Mouse (Mus musculus) forebrain, embryonic 15.5 days (tissue): Measurements from ENCODE around the gene Ptprr. TPM values are rescaled to one million over a fixed set of nuclear protein-coding genes. Genes with fewer than 3 reads are reported as not detected.

Source experiments
- ATAC-seq: fragments of 200-750 bp; cut with Nextera tagmentation; replicated peaks from 2 replicates; pipeline ENCODE4 v1.8.0; 2017; ENCODE audit warnings: mild to moderate bottlenecking, moderate TSS enrichment, moderate library complexity
- H3K27ac ChIP-seq: fragments of 300-500 bp; sonication (generic); replicated peaks from 2 replicates; pipeline ENCODE4 v1.5.1; 2015; ENCODE audit warnings: mild to moderate bottlenecking, inconsistent platforms
- H3K27me3 ChIP-seq: fragments of 300-500 bp; sonication (generic); 2 replicates; pipeline ENCODE4 v1.6.1; 2015; ENCODE audit warnings: inconsistent platforms
- H3K36me3 ChIP-seq: fragments of 300-500 bp; sonication (generic); 2 replicates; pipeline ENCODE4 v1.6.1; 2015; ENCODE audit warnings: mild to moderate bottlenecking, inconsistent platforms
- H3K4me1 ChIP-seq: fragments of 300-500 bp; sonication (generic); 2 replicates; pipeline ENCODE4 v1.6.1; 2015; ENCODE audit warnings: inconsistent platforms
- H3K4me2 ChIP-seq: fragments of 300-500 bp; sonication (generic); replicated peaks from 2 replicates; pipeline ENCODE4 v1.6.1; 2015; ENCODE audit warnings: mild to moderate bottlenecking, inconsistent platforms
- H3K4me3 ChIP-seq: fragments of 300-500 bp; sonication (generic); 2 replicates; pipeline ENCODE4 v1.5.1; 2015; ENCODE audit warnings: mild to moderate bottlenecking, inconsistent platforms
- H3K9ac ChIP-seq: fragments of 300-500 bp; sonication (generic); replicated peaks from 2 replicates; pipeline ENCODE4 v1.6.1; 2015; ENCODE audit warnings: mild to moderate bottlenecking, inconsistent platforms
- H3K9me3 ChIP-seq: fragments of 300-500 bp; sonication (generic); 2 replicates; pipeline ENCODE4 v1.6.1; 2016; ENCODE audit warnings: inconsistent platforms
- WGBS: fragments of 180-500 bp; shearing (Covaris S2); methylation state at CpG from one replicate; pipeline ENCODE4 v1.1.7; 2015; ENCODE audit warnings: mixed read lengths; 5-methylcytosine and 5-hydroxymethylcytosine counted together
- polyA plus RNA-seq: library from polyadenylated mRNA; unstranded; fragments of >200 nt; fragmentation: Nextera tagmentation; extraction: Ambion mirVana; gene quantifications from 2 replicates; pipeline ENCODE4 v1.2.1, GENCODE M21; 2015

The Ptprr gene
- polyA plus RNA-seq, 1 experiment from 2014 or later = 9.2 TPM

GRCm38 (mm10) chr10:116201542-116201941 lies 183.5 kb downstream of the Ptprr start:
- Histone ChIP-seq H3K27ac (no peak overlapping the region), H3K4me1 (peaks cover 4% of the 10 kb centered on the region; the same call in 1 of the 2 replicates), H3K27me3 (no peaks in the 10 kb centered on the region), H3K36me3 (no peaks in the 10 kb centered on the region), H3K4me3 (no peak overlapping the region), H3K4me2 (no peak overlapping the region), H3K9me3 (no peaks in the 10 kb centered on the region), H3K9ac (no peak overlapping the region)
- 92% methylated on average over 8 of the region's 8 CpGs for WGBS
- ATAC-seq = no peak

GRCm38 (mm10) chr10:116205580-116206358 lies 187.8 kb downstream of the Ptprr start:
- Histone ChIP-seq H3K4me1 (peaks cover 3% of the 10 kb centered on the region; the same call in 1 of the 2 replicates), H3K4me3 (no peak overlapping the region), H3K27ac (no peak overlapping the region), H3K9me3 (no peaks in the 10 kb centered on the region), H3K9ac (no peak overlapping the region), H3K27me3 (no peaks in the 10 kb centered on the region), H3K4me2 (no peak overlapping the region), H3K36me3 (no peaks in the 10 kb centered on the region)
- WGBS = 79% methylated on average over 15 of the region's 15 CpGs
- no peak for ATAC-seq

GRCm38 (mm10) chr10:116206449-116206848 lies 188.4 kb downstream of the Ptprr start:
- no peak overlapping the region for H3K27ac ChIP-seq
- H3K9ac ChIP-seq = no peak overlapping the region
- WGBS = 88% methylated on average over 11 of the region's 11 CpGs
- no peak overlapping the region for H3K4me2 ChIP-seq
- no peak for ATAC-seq
- H3K36me3 ChIP-seq = no peaks in the 10 kb centered on the region
- H3K4me1 ChIP-seq = peaks cover 3% of the 10 kb centered on the region; the same call in 1 of the 2 replicates
- no peak overlapping the region for H3K4me3 ChIP-seq
- H3K9me3 ChIP-seq = no peaks in the 10 kb centered on the region
- H3K27me3 ChIP-seq = no peaks in the 10 kb centered on the region

GRCm38 (mm10) chr10:116207987-116208726 lies 190.1 kb downstream of the Ptprr start:
- Histone ChIP-seq H3K36me3 (no peaks in the 10 kb centered on the region), H3K9ac (no peak overlapping the region), H3K4me1 (peaks cover 3% of the 10 kb centered on the region; the same call in 1 of the 2 replicates), H3K9me3 (no peaks in the 10 kb centered on the region), H3K27me3 (no peaks in the 10 kb centered on the region), H3K4me3 (no peak overlapping the region), H3K4me2 (no peak overlapping the region), H3K27ac (no peak overlapping the region)
- WGBS = 19% methylated on average over 9 of the region's 9 CpGs
- peak; percentile 60 for ATAC-seq

- Histone ChIP-seq H3K4me1 (peaks cover 3% of the 10 kb centered on the region; the same call in 1 of the 2 replicates), H3K27ac (no peak overlapping the region), H3K4me2 (no peak overlapping the region), H3K27me3 (no peaks in the 10 kb centered on the region), H3K36me3 (no peaks in the 10 kb centered on the region), H3K9me3 (no peaks in the 10 kb centered on the region), H3K9ac (no peak overlapping the region), H3K4me3 (no peak overlapping the region)
- no peak for ATAC-seq
- WGBS = 62% methylated on average over 9 of the region's 9 CpGs
Measured at GRCm38 (mm10) chr10:116208727-116209115, 190.7 kb downstream of the Ptprr start.

GRCm38 (mm10) chr10:116212127-116212526 lies 194.1 kb downstream of the Ptprr start:
- no peak for ATAC-seq
- Histone ChIP-seq H3K27ac (no peak overlapping the region), H3K27me3 (no peaks in the 10 kb centered on the region), H3K9me3 (no peaks in the 10 kb centered on the region), H3K36me3 (no peaks in the 10 kb centered on the region), H3K4me2 (no peak overlapping the region), H3K4me1 (peaks cover 3% of the 10 kb centered on the region; the same call in 1 of the 2 replicates), H3K9ac (no peak overlapping the region), H3K4me3 (no peak overlapping the region)
- 24% methylated on average over 3 of the region's 3 CpGs for WGBS

- no peaks in the 10 kb centered on the region for H3K9me3 ChIP-seq
- no peak overlapping the region for H3K9ac ChIP-seq
- WGBS = 82% methylated on average over 12 of the region's 12 CpGs
- no peaks in the 10 kb centered on the region for H3K27me3 ChIP-seq
- no peaks in the 10 kb centered on the region for H3K36me3 ChIP-seq
- no peak overlapping the region for H3K4me3 ChIP-seq
- H3K4me2 ChIP-seq = no peak overlapping the region
- no peaks in the 10 kb centered on the region for H3K4me1 ChIP-seq
- no peak for ATAC-seq
- no peak overlapping the region for H3K27ac ChIP-seq
Measured at GRCm38 (mm10) chr10:116220336-116221118, 202.5 kb downstream of the Ptprr start.

- Histone ChIP-seq H3K9ac (no peak overlapping the region), H3K4me3 (no peak overlapping the region), H3K4me2 (no peak overlapping the region), H3K27me3 (no peaks in the 10 kb centered on the region), H3K36me3 (no peaks in the 10 kb centered on the region), H3K4me1 (no peaks in the 10 kb centered on the region), H3K9me3 (no peaks in the 10 kb centered on the region), H3K27ac (no peak overlapping the region)
- ATAC-seq = no peak
- WGBS = 69% methylated on average over 5 of the region's 5 CpGs
Measured at GRCm38 (mm10) chr10:116235299-116235698, 217.3 kb downstream of the Ptprr start.

- no peak overlapping the region for H3K9ac ChIP-seq
- 68% methylated on average over 7 of the region's 7 CpGs for WGBS
- ATAC-seq = no peak
- no peaks in the 10 kb centered on the region for H3K9me3 ChIP-seq
- H3K4me2 ChIP-seq = no peak overlapping the region
- no peak overlapping the region for H3K27ac ChIP-seq
- no peak overlapping the region for H3K4me3 ChIP-seq
- no peaks in the 10 kb centered on the region for H3K27me3 ChIP-seq
- no peaks in the 10 kb centered on the region for H3K36me3 ChIP-seq
- H3K4me1 ChIP-seq = no peaks in the 10 kb centered on the region
Measured at GRCm38 (mm10) chr10:116242200-116242599, 224.2 kb downstream of the Ptprr start.

- H3K27me3 ChIP-seq = no peaks in the 10 kb centered on the region
- H3K9me3 ChIP-seq = no peaks in the 10 kb centered on the region
- 56% methylated on average over 7 of the region's 7 CpGs for WGBS
- no peak for ATAC-seq
- no peaks in the 10 kb centered on the region for H3K36me3 ChIP-seq
- no peaks in the 10 kb centered on the region for H3K4me1 ChIP-seq
- H3K27ac ChIP-seq = no peak overlapping the region
- H3K4me2 ChIP-seq = no peak overlapping the region
- no peak overlapping the region for H3K4me3 ChIP-seq
- no peak overlapping the region for H3K9ac ChIP-seq
Measured at GRCm38 (mm10) chr10:116243373-116243772, 225.4 kb downstream of the Ptprr start.

GRCm38 (mm10) chr10:116245632-116246031 lies 227.6 kb downstream of the Ptprr start:
- no peaks in the 10 kb centered on the region for H3K27me3 ChIP-seq
- H3K27ac ChIP-seq = no peak overlapping the region
- no peak for ATAC-seq
- 91% methylated on average over 2 of the region's 2 CpGs for WGBS
- no peak overlapping the region for H3K4me2 ChIP-seq
- no peak overlapping the region for H3K4me3 ChIP-seq
- H3K9ac ChIP-seq = no peak overlapping the region
- H3K4me1 ChIP-seq = no peaks in the 10 kb centered on the region
- H3K9me3 ChIP-seq = no peaks in the 10 kb centered on the region
- no peaks in the 10 kb centered on the region for H3K36me3 ChIP-seq

- Histone ChIP-seq H3K4me1 (no peaks in the 10 kb centered on the region), H3K36me3 (no peaks in the 10 kb centered on the region), H3K27me3 (no peaks in the 10 kb centered on the region), H3K9ac (no peak overlapping the region), H3K9me3 (no peaks in the 10 kb centered on the region), H3K4me2 (no peak overlapping the region), H3K4me3 (no peak overlapping the region), H3K27ac (no peak overlapping the region)
- WGBS = 91% methylated on average over 7 of the region's 7 CpGs
- ATAC-seq = no peak
Measured at GRCm38 (mm10) chr10:116252668-116253067, 234.7 kb downstream of the Ptprr start.
